Mouse (Mus musculus) liver (tissue): ENCODE measurements around the gene Nanos2.

Experiments
- DNase-seq: peaks from one replicate; pipeline ENCODE4 v3.0.0-alpha.2; 2020; ENCODE audit warnings: mixed read lengths

Gene Nanos2

DNA sequence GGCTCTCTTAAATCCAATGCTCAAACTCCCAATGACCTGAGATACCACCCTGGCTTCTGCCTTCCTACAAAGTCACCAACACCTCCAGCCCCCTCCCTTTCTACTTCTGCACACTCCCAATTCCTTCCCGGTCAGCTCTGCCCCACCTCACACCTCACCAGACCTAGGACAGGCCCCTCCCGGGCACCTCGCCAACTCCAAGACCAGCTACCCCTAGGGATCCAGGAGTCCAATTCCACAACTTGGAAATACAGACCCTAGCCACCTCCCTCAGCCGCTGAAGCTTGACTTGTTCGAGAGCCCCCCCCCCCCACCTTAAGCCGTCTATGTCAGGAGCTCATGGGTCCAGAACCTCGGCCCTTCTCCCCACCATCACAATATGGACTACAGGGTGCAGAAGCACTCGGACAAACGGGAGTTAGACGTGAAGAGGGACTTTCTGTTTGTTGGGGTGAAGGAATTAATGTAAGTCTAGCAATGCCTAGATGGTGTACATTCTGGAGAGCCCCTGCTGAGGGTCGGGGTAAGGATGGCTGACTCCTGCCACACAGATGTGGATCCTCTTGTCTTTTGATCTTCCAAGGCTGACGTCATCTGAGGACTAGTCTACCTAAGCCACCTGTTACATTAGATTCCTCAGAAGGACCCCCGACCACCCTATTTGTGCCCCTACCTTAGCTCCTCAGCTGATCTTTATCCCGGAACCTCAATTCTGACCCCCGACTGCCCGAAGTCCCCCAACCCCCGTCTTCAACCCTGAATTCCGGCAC is 35.2 kb downstream of the Nanos2 start:
- DNase-seq, result no peak

DNA sequence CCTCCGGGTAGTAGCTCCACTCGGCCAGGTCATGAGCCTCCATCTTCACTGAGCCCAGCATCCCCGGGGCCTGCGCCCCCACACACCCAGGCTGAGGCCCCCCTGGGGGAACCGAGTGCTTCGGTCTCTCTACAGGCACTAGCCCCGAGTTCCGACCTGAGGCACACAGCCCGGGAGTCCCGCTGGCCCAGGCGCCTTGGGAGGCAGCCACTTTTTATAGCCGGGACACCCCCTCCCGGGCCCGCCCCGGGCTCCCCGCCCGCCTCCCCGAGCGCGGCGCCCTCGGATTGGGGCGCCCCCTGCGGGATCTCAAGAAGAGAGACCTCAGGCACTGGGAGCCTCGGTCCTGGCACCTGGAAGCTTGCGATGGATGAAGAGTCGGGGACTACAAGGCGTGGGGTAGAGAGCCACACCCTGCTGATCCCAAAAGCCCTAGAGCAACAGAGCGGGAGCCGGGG is 36.2 kb downstream of the Nanos2 start, which contains the start of gene Foxa3:
TSS of gene Foxa3 (minus strand) at position 182 of the 458 bp plus-strand sequence.
- peak; percentile 70 for DNase-seq

DNA sequence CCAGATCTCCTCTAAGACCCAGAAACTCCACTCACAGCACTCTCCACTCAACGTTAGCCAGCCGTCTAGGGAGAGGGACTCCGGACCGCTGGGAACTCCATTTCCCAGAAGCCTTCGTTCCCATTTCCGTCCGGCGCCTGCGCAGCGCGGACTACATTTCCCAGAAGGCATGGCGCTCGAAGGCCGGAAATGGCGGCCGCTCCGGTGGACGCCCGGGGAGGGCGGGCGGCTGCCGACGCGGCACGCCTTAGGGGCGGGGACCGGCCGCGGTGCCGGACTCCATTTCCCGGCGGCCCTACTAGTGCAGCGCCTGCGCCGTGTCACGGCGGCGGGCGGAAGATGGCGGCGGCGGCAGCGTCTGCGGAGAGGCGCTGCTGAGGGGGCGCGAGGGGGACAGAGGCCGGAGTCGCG is 36.9 kb downstream of the Nanos2 start, which contains the start of gene Sympk:
TSS of gene Sympk (plus strand) at position 282 of the 411 bp plus-strand sequence.
- peak; percentile 96 for DNase-seq

DNA sequence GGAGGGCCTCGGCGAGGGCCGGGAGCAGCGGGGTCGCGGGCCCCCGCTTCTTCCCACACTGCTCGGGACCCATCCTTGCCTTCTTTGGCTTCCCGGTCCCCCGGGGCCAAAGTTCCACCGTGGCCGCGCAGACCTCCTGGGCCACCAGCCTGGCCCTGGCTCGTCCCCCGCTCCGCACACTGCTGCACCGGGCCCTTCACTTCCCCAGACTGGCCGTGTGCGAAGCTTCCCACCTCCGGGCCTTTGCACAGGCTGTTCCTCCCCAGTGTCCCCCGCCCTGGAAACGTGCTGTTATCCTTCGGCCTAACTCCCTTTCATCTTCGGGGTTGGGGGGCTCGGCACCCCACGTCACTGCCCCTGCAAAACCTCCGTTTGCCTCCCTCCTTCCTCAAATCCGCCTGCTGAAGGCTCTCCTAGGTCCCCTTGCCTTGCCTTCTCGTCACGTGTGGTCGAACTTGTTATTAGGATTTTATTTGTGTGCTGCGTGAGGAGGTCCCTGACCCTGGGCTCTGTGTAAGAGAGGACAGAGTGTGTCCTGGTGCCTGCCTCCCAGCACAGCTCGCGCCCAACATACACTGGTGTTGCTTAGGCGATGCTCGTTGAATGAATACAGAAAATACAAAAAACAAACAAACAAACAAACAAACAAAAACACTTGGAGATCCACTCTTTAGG is 37.5 kb downstream of the Nanos2 start:
- DNase-seq, result peak; percentile 41

DNA sequence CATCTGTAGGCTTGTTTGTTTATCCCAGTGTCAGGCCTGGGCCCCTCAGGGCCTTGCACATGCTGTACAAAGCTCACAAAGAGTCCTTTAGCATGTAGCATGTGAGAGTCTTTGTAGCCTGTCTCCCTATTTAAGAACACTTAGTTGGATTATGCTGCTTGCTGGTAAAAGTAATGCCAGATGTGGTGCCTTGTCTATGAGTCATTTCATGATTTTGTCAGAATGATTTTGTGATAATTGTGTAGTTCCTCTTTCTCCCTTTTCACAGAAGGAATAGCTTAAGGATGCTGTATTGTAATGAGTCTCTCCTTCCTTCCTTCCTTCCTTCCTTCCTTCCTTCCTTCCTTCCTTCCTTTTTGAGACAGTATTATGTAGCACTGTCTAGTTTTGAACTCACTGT is 40.9 kb downstream of the Nanos2 start:
- DNase-seq, result no peak

GRCm38 (mm10) chr7:19029084-19029653 is 42.0 kb downstream of the Nanos2 start:
- DNase-seq, result peak; percentile 63

- no peak for DNase-seq
Measured at GRCm38 (mm10) chr7:19031641-19032040, 44.4 kb downstream of the Nanos2 start.
